Mouse (Mus musculus): ENCODE measurements around the gene Cdh1.

Cdh1 gene

DNA sequence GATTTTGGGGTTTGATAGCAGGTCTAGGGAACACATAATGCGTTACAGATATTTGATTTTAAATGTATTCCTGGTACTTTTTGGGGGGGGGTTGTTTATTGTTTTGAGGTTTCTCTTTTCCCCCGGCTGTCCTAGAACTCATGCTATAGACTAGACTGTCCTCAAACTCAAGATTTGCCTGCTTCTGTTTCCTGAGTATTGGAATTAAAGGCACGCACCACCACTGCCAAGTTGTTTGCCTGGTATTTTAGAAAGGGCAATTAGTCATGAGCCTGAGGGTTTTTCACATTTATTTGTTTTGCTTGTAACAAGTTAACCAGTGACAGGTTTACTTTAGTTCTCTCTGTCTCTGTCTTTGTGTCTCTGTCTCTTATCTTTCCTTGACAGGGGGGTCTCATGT lies 20.3 kb downstream of the Cdh1 start:
- 90% methylated on average over 3 of the region's 3 CpGs for WGBS

GRCm38 (mm10) chr8:106624743-106625142 lies 21.6 kb downstream of the Cdh1 start:
- WGBS = 86% methylated on average over 3 of the region's 3 CpGs

DNA sequence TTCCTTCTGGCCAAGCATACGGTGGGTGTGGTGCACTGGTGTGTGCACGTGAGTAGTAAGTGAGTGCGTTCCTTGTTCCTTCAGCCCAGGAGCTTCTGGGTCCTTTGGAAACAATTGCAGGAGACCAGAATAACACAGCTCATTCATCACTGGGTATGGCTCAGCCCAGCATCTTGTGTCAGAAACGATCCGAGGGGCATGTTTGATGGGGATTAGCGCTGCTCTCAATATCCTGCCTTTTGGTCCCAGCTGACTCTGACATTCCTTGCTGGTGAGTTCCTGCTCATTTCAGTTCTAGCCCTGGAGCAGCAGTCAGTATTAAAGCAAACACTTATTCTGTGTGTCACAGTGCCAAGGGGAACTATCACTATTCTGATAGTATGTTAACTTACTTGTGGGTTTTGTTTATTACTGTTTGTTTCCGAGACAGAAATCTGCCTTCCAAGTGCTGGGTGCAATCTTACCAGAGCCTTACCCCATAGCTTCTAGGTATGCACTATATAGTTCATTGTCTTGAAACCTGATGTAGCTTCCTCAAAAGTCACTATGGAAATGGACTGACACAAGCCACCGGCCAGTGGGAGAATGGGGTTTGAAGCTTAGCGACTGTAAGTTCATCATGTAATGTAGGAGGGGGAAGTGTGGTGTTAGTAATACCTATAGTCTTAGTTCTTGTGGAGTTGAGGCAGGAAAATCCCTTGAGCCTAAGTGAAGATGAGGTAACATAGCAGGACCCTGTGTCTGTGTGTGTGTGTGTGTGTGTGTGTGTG lies 23.1 kb downstream of the Cdh1 start:
- WGBS = 76% methylated on average over 9 of the region's 9 CpGs

GRCm38 (mm10) chr8:106628291-106628964 lies 25.3 kb downstream of the Cdh1 start:
- 89% methylated on average over 11 of the region's 11 CpGs for WGBS

GRCm38 (mm10) chr8:106629456-106629855 lies 26.3 kb downstream of the Cdh1 start:
- 92% methylated on average over 5 of the region's 5 CpGs for WGBS

DNA sequence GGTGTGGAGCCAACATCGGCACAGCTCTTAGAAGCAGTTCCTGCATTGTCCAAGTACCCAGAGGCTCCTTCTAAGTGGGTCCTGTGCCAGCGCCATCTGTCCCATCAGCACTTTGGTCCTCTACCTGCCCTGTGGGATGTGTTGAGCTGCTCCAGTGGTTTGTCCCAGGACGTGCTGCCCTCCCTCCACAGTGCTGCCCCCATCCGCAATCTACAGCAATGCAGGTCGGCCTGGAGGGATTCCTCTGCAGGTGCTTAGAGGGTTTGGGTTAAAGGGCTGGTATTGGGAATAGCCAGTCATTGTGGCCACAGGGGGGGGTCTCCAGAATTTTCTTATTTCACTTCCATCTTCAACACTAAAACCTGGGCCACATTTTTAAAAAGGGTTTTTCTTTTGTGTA lies 28.8 kb downstream of the Cdh1 start:
- 63% methylated on average over 5 of the region's 5 CpGs for whole genome bisulfite sequencing

GRCm38 (mm10) chr8:106632650-106633049 lies 29.5 kb downstream of the Cdh1 start:
- WGBS = 39% methylated on average over 8 of the region's 8 CpGs

DNA sequence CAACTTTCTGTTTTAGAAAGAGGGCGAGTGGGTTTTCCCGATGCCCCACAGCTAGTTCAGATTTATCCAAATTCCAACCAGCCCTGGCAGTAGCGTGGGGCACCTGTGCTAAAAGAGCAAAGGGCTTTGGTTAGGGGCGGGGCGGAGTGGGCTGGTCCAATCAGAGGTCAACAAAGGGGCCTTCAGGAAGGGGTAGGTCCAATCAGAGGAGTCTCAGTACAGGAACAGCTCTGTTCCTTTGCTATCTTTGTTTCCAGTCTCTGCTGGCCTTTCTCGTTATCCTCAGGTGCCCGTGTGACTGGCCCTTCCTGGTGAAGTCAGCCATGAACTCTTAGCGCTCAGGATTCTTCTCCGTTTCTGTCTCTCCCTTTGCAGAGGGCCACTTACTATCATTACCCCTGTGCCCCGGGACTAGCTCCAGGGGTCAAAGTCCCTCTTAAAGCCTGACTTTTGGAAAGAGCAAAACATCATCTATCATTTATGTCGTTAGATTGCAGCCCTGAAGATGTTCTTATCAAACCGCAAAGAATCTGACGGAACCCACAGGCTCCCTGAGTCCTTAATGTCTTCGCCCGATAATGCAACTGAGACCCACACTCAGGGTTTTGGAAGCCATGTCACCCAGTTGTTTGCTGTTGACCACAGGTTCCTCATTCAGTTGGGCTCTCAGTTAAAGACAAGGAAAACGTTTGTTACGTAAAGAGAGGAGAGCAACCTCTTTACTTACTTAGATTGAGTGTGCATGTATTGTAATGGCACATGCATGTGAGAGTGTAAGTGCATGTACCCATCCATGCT lies 30.4 kb downstream of the Cdh1 start:
- 87% methylated on average over 17 of the region's 17 CpGs for WGBS

- 42% methylated on average over 5 of the region's 5 CpGs for WGBS
Observed at GRCm38 (mm10) chr8:106635284-106635683, 32.1 kb downstream of the Cdh1 start.

DNA sequence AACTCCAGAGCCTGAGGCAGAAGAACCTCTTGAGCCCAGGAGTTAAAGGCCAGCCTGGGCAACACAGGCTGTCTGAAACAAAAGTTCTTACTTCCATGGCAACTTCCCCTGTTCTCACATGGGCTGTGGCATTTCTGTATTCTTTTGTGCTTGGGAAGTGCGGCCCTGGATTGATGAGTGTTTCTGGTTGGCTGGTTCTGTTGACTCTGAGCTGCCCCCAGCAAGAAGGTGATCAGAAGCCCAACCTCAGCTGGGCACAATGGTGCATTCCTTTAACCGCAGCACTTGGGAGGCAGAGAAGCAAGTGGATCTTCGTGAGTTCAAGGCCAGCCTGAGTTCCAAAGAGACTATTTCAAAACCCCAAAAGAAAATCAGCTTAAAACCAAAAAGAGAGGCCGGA lies 34.3 kb downstream of the Cdh1 start:
- 92% methylated on average over 4 of the region's 4 CpGs for WGBS

DNA sequence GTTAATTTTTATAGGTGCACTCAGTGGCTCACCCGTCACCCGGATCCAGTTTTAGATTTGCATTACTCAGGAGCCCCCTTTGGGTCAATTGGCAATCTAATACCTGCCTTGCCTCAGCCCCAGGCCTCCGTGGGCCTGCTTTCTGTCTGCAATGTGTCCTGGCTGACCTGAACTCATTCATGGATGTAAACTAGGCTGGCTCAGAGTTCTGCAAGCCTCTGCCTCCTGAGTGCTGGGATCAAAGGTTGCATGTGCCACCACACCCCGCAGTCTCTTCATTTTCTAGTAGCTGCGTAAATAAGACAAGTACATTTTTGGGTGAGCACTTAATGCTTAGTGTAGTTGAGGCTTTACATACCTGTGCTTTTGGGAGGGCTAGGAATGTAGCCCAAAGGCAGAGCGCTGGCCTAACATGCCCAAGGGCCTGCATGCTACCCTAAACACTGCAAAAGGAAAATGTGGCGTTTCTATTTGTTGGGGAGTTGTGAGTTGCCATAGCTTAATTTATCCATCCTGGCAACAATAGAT lies 35.7 kb downstream of the Cdh1 start:
- 94% methylated on average over 7 of the region's 7 CpGs for WGBS

DNA sequence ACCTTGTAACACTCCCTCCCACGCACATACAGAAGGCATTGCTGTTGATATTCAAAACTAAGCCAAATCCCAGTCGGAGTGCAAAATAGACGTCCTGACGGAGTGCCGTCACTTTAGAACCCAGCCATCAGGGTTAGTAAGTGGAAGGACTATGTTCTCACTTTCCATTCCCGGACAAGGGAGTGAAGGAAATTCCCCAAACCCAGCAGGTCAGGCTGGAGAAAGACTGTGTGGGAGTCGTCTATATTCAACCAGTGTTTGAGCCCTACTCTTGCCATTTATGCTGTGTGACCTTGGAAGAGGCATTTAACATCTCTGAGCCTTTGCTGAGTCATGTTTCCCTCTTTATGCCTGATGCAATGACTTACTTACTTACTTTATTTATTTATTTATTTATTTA lies 37.1 kb downstream of the Cdh1 start:
- WGBS = 87% methylated on average over 7 of the region's 7 CpGs

GRCm38 (mm10) chr8:106640921-106641320 lies 37.8 kb downstream of the Cdh1 start:
- 84% methylated on average over 5 of the region's 5 CpGs for WGBS

GRCm38 (mm10) chr8:106642172-106642571 lies 39.0 kb downstream of the Cdh1 start:
- WGBS = 92% methylated on average over 2 of the region's 2 CpGs

DNA sequence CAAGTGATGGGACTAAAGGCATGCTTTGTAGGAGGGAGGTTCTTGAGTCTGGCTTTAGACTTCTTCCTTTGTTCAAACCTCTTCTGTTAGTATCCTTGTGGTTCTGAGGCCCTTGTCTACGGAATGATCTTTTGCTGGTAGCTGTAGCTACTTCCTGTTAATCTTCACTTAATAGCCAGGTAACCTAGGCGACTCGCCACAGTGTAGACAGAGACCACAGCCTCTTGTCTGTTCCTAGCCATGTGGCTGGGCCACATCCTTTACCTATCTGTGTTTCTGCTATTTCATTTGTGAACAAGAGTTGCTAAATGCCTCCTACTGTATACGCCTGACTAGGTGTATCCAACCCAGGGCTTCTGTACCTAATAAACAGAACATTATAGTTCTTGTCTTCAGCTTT lies 39.9 kb downstream of the Cdh1 start:
- 92% methylated on average over 4 of the region's 4 CpGs for WGBS

GRCm38 (mm10) chr8:106644957-106645356 lies 41.8 kb downstream of the Cdh1 start:
- WGBS = 64% methylated on average over 3 of the region's 3 CpGs

DNA sequence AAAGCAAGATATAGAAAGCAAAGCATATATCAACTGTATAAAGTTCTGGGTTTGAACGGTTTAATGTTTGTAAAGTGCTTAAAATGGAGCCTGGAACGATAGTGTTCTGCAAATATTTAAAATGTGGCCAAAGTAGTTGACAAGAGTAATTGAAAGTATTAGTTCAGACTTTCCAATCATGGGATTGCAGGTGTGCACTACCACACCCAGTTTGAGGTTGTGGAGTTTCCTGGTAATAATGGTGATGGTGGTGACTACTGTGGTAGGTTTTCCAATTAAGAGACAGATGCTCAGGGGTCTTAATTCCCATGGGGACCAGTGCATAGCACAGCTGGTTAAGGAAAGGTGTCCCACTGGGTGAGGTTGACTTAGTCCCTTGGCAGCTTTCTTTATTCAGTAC lies 43.0 kb downstream of the Cdh1 start:
- WGBS = 90% methylated on average over 2 of the region's 2 CpGs

DNA sequence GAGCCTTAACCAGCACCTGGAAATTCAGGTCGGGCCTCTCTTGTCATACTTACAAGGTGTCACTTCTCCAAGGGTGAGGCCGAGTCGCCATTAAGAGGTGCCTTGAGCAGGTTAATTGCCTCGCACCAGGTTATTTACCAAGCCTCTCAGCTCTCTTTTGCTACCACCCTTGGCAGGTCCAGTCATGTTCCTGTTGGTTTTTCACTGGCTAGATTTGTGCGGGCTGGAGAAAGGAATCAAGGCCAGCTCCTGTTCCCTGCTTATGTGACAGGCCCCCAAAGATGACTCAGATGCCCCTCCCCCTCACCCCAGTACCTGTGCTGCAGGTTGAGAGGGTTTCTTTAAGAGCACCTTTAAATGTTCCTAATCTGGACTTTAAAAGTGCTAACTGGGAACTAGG lies 43.6 kb downstream of the Cdh1 start:
- 87% methylated on average over 5 of the region's 5 CpGs for whole genome bisulfite sequencing

GRCm38 (mm10) chr8:106647387-106647786 lies 44.2 kb downstream of the Cdh1 start:
- WGBS = 30% methylated on average over 2 of the region's 2 CpGs

- WGBS = 92% methylated on average over 8 of the region's 8 CpGs
Observed at GRCm38 (mm10) chr8:106648421-106648820, 45.3 kb downstream of the Cdh1 start.

DNA sequence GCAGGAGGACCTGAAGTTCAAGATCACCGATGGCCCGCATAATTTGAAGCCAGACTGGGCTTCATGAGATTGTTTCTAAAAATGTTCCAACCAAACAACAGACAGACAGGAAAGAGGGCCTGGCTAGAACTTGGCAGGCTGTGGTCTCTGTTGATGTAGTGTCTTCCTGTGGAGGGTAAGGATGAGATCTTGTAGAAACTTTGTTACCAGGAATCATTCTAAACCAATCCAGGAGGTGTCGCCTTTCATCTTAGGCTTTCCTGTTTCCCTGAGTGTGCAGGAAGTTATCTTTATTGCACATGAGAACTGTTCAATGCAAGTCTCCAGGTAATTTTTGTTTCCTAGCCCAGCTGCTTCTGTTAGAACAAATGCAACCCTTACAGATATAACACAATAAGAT lies 48.8 kb downstream of the Cdh1 start:
- WGBS = 75% methylated on average over 3 of the region's 3 CpGs

DNA sequence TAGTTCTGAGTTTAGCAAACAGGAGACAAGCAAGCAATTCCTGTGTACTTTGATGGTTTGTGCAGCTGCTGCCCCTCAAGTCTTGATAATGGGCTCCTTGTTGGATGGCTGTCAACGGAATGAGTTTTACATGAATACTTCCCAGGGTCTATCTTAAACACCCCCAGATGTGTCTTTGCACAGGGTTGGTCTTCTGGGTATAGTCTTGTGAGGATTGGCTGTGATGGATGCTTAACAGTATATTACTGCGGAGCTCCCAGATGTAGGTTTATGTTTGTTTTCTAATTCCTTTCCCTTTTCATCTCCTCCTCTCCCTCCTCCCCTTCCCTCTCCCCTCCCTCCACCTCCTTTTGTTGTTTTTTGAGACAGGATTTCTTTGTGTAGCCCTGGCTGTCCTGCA lies 69.6 kb downstream of the Cdh1 start:
- WGBS = 54% methylated on average over 2 of the region's 2 CpGs

Measured in cerebral cortex, adult 2 months (tissue).